Mouse (Mus musculus) yolk sac, embryonic 10.5 days (tissue): ENCODE data around the gene Gm8005.
"Not testable (repeated sequence)": the region's sequence is repeated elsewhere in the genome, so short reads cannot be mapped to it uniquely, and the experiment has no call there.

Experiments
- DNase-seq: peaks from one replicate; pipeline ENCODE4 v3.0.0-alpha.2; 2017; ENCODE audit warnings: low spot score

The Gm8005 gene

GRCm38 (mm10) chr14:42439573-42439972 is at the start of gene Gm8005:
Gene Gm8005 (minus strand): TSS chr14:42439673.
- DNase-seq: not testable (repeated sequence)

GRCm38 (mm10) chr14:42463581-42463980 is 24.1 kb upstream of the Gm8005 start, which contains the start of gene Gm8011:
Gene Gm8011 (plus strand): TSS chr14:42463881.
- not testable (repeated sequence) for DNase-seq
